ENCODE assay signal across 8 mouse cellular contexts in genomic region chr7:122020273-122020666, GRCm38 (mm10). TPM values are rescaled to one million over a fixed set of nuclear protein-coding genes. Genes with fewer than 3 reads are reported as not detected.
A peak's percentile ranks its signal among the peaks of the same experiment; 100 is the strongest.
DNase-seq lines count a peak whose midpoint lies in the region; ATAC-seq and TF ChIP-seq lines count a peak whose summit lies in the region.

No protein-coding gene starts in this region.

- no peak for DNase-seq in kidney, adult 2 months
- DNase-seq in kidney, adult 8-10 months, result no peak
- DNase-seq in adipocyte (ENCODE audit: low spot score), result peak; percentile 10
- no peak for DNase-seq in adrenal gland, postnatal 36 days
- no peak for DNase-seq in gastrocnemius, adult 8-10 months (ENCODE audit: low spot score in 2 of 2)

- H3K27ac ChIP-seq in kidney, adult 2 months (ENCODE audit: insufficient read depth, low read depth, low read length), result peak overlapping the region; percentile 69
- peak overlapping the region; percentile 86 to 92 for H3K27ac ChIP-seq in heart, embryonic 14.5 days (replicated peaks in 1 of 2; ENCODE audit: control insufficient read depth in 1 of 2, insufficient read depth in 1 of 2, low read depth in 2 of 2, low read length in 2 of 2)
- peak overlapping the region; percentile 89 for H3K27ac ChIP-seq in liver, embryonic 12.5 days
- no peak overlapping the region for H3K27ac ChIP-seq in small intestine, adult 2 months (ENCODE audit: insufficient read depth, low read depth, low read length)

- TF ChIP-seq CTCF in kidney, adult 2 months (conservative IDR thresholded peaks at IDR 0.05; ENCODE audit: insufficient read depth, insufficient read length, low read depth, low read length), result no peak
- no peak for TF ChIP-seq CTCF in small intestine, adult 2 months (IDR thresholded peaks at IDR 0.05; ENCODE audit: extremely low read depth, insufficient read length, insufficient replicate concordance, low read depth, low read length)

- no peaks in the 10 kb centered on the region for H3K9me3 ChIP-seq in heart, embryonic 14.5 days (ENCODE audit: control insufficient read depth, low read length)
- no peaks in the 10 kb centered on the region for H3K9me3 ChIP-seq in liver, embryonic 12.5 days (replicated peaks)

- H3K4me1 ChIP-seq in kidney, adult 2 months (ENCODE audit: control insufficient read depth, insufficient read depth, low read length), result peaks cover 14% of the 10 kb centered on the region; the same call in 1 of the 2 replicates
- peaks cover 19 to 34% of the 10 kb centered on the region in 2 experiments for H3K4me1 ChIP-seq in heart, embryonic 14.5 days (ENCODE audit: control insufficient read depth in 2 of 2, insufficient read depth in 2 of 2, low read length in 2 of 2)
- H3K4me1 ChIP-seq in liver, embryonic 12.5 days, result peaks cover 62% of the 10 kb centered on the region
- no peaks in the 10 kb centered on the region; the same call in 1 of the 2 replicates for H3K4me1 ChIP-seq in small intestine, adult 2 months (ENCODE audit: control insufficient read depth, insufficient read depth, insufficient read length, low read length)

- H3K9ac ChIP-seq in heart, embryonic 14.5 days (ENCODE audit: low read length), result peak overlapping the region; percentile 86
- peak overlapping the region; percentile 84 for H3K9ac ChIP-seq in liver, embryonic 12.5 days

- peak overlapping the region; percentile 95 for H3K4me3 ChIP-seq in kidney, adult 2 months (ENCODE audit: insufficient read depth, low read depth, low read length)
- peak overlapping the region; percentile 72 to 95 for H3K4me3 ChIP-seq in heart, embryonic 14.5 days (ENCODE audit: control insufficient read depth in 1 of 2, insufficient read depth in 1 of 2, low read depth in 1 of 2, low read length in 2 of 2)
- peak overlapping the region; percentile 83 for H3K4me3 ChIP-seq in liver, embryonic 12.5 days
- peak overlapping the region; percentile 97 for H3K4me3 ChIP-seq in small intestine, adult 2 months (ENCODE audit: low read depth, low read length)

- ATAC-seq in heart, embryonic 14.5 days (ENCODE audit: insufficient number of reproducible peaks, insufficient read depth, low FRiP score, low read depth), result peak; percentile 29; the same call in 1 of the 2 replicates
- peak; percentile 3 for ATAC-seq in liver, embryonic 12.5 days

- no peaks in the 10 kb centered on the region for H3K27me3 ChIP-seq in kidney, adult 2 months (replicated peaks; ENCODE audit: control insufficient read depth, insufficient read depth, low read length)
- H3K27me3 ChIP-seq in heart, embryonic 14.5 days (ENCODE audit: control insufficient read depth, insufficient read depth, low read length), result no peaks in the 10 kb centered on the region
- no peaks in the 10 kb centered on the region for H3K27me3 ChIP-seq in liver, embryonic 12.5 days (replicated peaks)
- H3K27me3 ChIP-seq in small intestine, adult 2 months (ENCODE audit: control insufficient read depth, insufficient read depth, low read length), result no peaks in the 10 kb centered on the region

- 8% methylated on average over 6 of the region's 6 CpGs for WGBS in kidney, adult 2 months
- WGBS in heart, embryonic 14.5 days, result 2% methylated on average over 6 of the region's 6 CpGs
- whole genome bisulfite sequencing in liver, embryonic 12.5 days (ENCODE audit: insufficient replicate concordance), result 4% methylated on average over 6 of the region's 6 CpGs
- whole genome bisulfite sequencing in small intestine, adult 2 months, result 12% methylated on average over 6 of the region's 6 CpGs

- peak overlapping the region; percentile 79 for H3K4me2 ChIP-seq in heart, embryonic 14.5 days (ENCODE audit: low read length)
- H3K4me2 ChIP-seq in liver, embryonic 12.5 days, result peak overlapping the region; percentile 95

- no peaks in the 10 kb centered on the region for H3K36me3 ChIP-seq in kidney, adult 2 months (ENCODE audit: control insufficient read depth, insufficient read depth, low read length)
- H3K36me3 ChIP-seq in heart, embryonic 14.5 days (ENCODE audit: control insufficient read depth, insufficient read depth, low read length), result 0 out of 2 replicates have a peak, but pooled peaks cover 4% of the 10 kb centered on the region
- peaks cover 4% of the 10 kb centered on the region for H3K36me3 ChIP-seq in liver, embryonic 12.5 days
- H3K36me3 ChIP-seq in small intestine, adult 2 months (ENCODE audit: control insufficient read depth, insufficient read depth, low read length), result no peaks in the 10 kb centered on the region

- no peak for TF ChIP-seq POLR2A in kidney, adult 2 months (IDR thresholded peaks at IDR 0.05; ENCODE audit: low read depth, low read length)
- no peak for TF ChIP-seq POLR2A in small intestine, adult 2 months (IDR thresholded peaks at IDR 0.05; ENCODE audit: low read depth, low read length)

RNA-seq across cellular contexts. Expression of gene Gga2, which starts 0.8 kb away (rescaled TPM):
- polyA plus RNA-seq in kidney, adult 2 months (2012; rRNA removed), result 49.1 and 53.0 TPM in 2 replicates
- polyA plus RNA-seq in heart, embryonic 14.5 days (2014; fragmentation: Nextera tagmentation; extraction: Ambion mirVana), result 66.3 and 77.8 TPM in 2 replicates
- polyA plus RNA-seq in liver, embryonic 12.5 days (2016; fragmentation: Nextera tagmentation; extraction: Ambion mirVana), result 65.3 and 68.4 TPM in 2 replicates
- polyA plus RNA-seq in small intestine, adult 2 months (2012; rRNA removed), result 16.0 and 17.4 TPM in 2 replicates
- 10 to 100 TPM; 16.9 to 17.3 TPM for total RNA-seq in adrenal gland, postnatal 36 days (2021)
- total RNA-seq in gastrocnemius, adult 8-10 months (2022), result 10 to 100 TPM; 13.3 to 17.0 (median 15.2) TPM

RNA-seq across cellular contexts. Expression of gene Cog7, which starts 38.8 kb away (rescaled TPM):
- 39.9 and 41.7 TPM in 2 replicates for polyA plus RNA-seq in kidney, adult 2 months (2012; rRNA removed)
- polyA plus RNA-seq in heart, embryonic 14.5 days (2014; fragmentation: Nextera tagmentation; extraction: Ambion mirVana), result 18.3 and 19.2 TPM in 2 replicates
- polyA plus RNA-seq in liver, embryonic 12.5 days (2016; fragmentation: Nextera tagmentation; extraction: Ambion mirVana), result 15.1 and 16.7 TPM in 2 replicates
- polyA plus RNA-seq in small intestine, adult 2 months (2012; rRNA removed), result 11.7 and 20.2 TPM in 2 replicates
- total RNA-seq in adrenal gland, postnatal 36 days (2021), result 10 to 100 TPM; 27.0 to 31.6 TPM
- 10 to 100 TPM; 11.1 to 11.9 (median 11.6) TPM for total RNA-seq in gastrocnemius, adult 8-10 months (2022)

RNA-seq across cellular contexts. Expression of gene Ubfd1, which starts 46.7 kb away (rescaled TPM):
- 18.9 and 19.6 TPM in 2 replicates for polyA plus RNA-seq in kidney, adult 2 months (2012; rRNA removed)
- 66.4 TPM in 2 replicates for polyA plus RNA-seq in heart, embryonic 14.5 days (2014; fragmentation: Nextera tagmentation; extraction: Ambion mirVana)
- 38.3 and 41.1 TPM in 2 replicates for polyA plus RNA-seq in liver, embryonic 12.5 days (2016; fragmentation: Nextera tagmentation; extraction: Ambion mirVana)
- 15.9 and 19.3 TPM in 2 replicates for polyA plus RNA-seq in small intestine, adult 2 months (2012; rRNA removed)
- 10 to 100 TPM; 49.5 to 63.8 TPM for total RNA-seq in adrenal gland, postnatal 36 days (2021)
- total RNA-seq in gastrocnemius, adult 8-10 months (2022), result 10 to 100 TPM; 18.3 to 22.9 (median 21.0) TPM

RNA-seq across cellular contexts. Expression of gene Ears2, which starts 46.8 kb away (rescaled TPM):
- 9.2 and 11.2 TPM in 2 replicates for polyA plus RNA-seq in kidney, adult 2 months (2012; rRNA removed)
- polyA plus RNA-seq in heart, embryonic 14.5 days (2014; fragmentation: Nextera tagmentation; extraction: Ambion mirVana), result 39.3 and 41.9 TPM in 2 replicates
- 10.3 and 10.8 TPM in 2 replicates for polyA plus RNA-seq in liver, embryonic 12.5 days (2016; fragmentation: Nextera tagmentation; extraction: Ambion mirVana)
- 4.9 and 7.4 TPM in 2 replicates for polyA plus RNA-seq in small intestine, adult 2 months (2012; rRNA removed)
- total RNA-seq in adrenal gland, postnatal 36 days (2021), result 10 to 100 TPM; 19.0 to 25.5 TPM
- 1 to 10 TPM; 6.4 to 9.3 (median 8.0) TPM for total RNA-seq in gastrocnemius, adult 8-10 months (2022)
